Mouse (Mus musculus): ENCODE results near the gene Trim44. TPM values are rescaled to one million over a fixed set of nuclear protein-coding genes. Genes with fewer than 3 reads are reported as not detected.

Gene Trim44
- polyA plus RNA-seq, 1 experiment from 2014 or later = 23.7 TPM

DNA sequence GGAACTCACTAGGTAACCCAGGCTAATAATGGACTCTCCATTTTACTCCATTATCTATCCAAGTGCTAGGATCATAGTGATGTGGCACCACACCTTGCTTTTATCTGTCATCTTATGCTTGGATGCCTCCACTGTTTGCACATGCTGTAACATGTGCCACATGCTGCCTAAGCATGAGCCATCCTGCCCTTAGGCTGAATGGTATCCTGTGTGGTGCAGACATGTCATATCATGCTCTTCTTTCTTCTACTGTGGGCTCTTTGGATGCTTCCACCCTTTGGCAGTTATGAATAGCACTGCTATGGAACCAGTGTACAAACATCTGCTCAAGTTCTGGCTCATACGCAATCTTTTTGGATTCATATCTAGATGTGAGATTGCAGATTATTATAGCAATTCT lies 26.3 kb upstream of the Trim44 start:
- Histone ChIP-seq H3K9me3 (no peaks in the 10 kb centered on the region), H3K27ac (replicated peaks) (no peak overlapping the region), H3K36me3 (replicated peaks) (no peaks in the 10 kb centered on the region), H3K27me3 (replicated peaks; ENCODE audit: low read depth, poor library complexity, severe bottlenecking) (no peaks in the 10 kb centered on the region), H3K4me1 (peaks cover 3% of the 10 kb centered on the region; the same call in 1 of the 2 replicates), H3K4me3 (no peak overlapping the region)
- DNase-seq (ENCODE audit: low spot score) = no peak
- 89% methylated on average over 1 of the region's 1 CpGs for WGBS

DNA sequence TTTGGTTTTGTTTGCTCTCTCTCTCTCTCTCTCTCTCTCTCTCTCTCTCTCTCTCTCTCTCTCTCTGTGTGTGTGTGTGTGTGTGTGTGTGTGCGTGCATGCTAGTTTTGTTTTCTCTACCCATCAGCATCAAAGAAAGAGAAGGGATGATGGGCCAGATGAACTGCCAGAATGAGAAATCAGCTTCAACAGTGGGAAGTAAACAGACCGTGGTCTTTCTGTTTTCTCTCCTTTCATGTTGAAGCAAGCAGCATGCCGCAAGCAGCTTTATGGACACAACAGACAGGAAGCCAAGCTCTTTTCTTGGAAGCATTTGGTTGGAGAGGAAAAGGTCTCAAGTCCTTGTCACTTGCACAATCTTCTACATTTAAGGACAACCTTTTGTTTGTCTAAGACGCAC lies 23.5 kb upstream of the Trim44 start:
- 74% methylated on average over 4 of the region's 4 CpGs for WGBS

DNA sequence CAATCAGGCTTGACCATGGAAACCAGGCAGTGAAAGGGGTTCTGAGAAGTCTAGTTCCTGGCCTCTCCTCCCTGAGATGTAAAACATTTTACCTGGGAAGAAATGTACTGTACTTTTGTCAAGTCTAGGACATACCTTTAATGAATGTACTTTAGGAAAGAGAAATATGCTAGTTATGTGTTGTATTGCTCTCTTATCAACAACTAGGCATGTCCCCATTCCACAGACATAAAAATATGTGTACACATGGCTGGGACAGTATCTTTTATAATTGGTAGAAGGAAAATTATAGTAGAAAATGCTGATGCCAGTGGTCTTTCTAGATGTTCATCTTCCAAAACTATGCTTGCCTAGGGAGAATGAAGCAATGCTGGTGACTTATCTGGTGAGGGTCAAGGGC lies 20.3 kb upstream of the Trim44 start:
- no peaks in the 10 kb centered on the region for H3K27me3 ChIP-seq (replicated peaks; ENCODE audit: low read depth, poor library complexity, severe bottlenecking)

More for the DNA sequence above, 23.5 kb upstream of the Trim44 start:
- no peaks in the 10 kb centered on the region for H3K27me3 ChIP-seq (replicated peaks; ENCODE audit: low read depth, poor library complexity, severe bottlenecking)
- H3K36me3 ChIP-seq (replicated peaks) = no peaks in the 10 kb centered on the region
- no peak overlapping the region for H3K27ac ChIP-seq (replicated peaks)
- H3K9me3 ChIP-seq = no peaks in the 10 kb centered on the region
- no peak overlapping the region for H3K4me3 ChIP-seq
- no peak for DNase-seq (ENCODE audit: low spot score)
- peaks cover 9% of the 10 kb centered on the region for H3K4me1 ChIP-seq

DNA sequence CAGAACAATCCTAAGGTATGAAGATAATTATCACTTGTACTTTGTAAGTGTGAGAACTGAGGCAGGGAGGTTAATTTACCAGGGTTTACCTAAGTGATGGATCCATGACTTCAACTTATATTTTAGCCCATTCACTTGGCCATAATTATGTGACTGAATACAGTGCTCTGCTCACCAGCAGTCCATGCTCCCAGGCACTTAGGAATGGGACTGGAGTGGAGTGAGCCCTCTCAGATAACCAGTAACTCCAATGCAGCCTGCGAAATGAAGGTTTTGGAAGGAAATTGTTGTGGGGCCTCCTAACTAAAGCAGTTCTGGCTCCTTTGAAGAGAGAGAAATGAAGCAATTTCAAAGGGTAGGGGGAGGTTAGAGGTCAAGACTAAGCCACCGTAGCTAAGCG lies 18.8 kb upstream of the Trim44 start:
- no peak for DNase-seq (ENCODE audit: low spot score)
- no peak overlapping the region for H3K4me3 ChIP-seq
- no peaks in the 10 kb centered on the region for H3K27me3 ChIP-seq (replicated peaks; ENCODE audit: low read depth, poor library complexity, severe bottlenecking)
- H3K9me3 ChIP-seq = no peaks in the 10 kb centered on the region
- WGBS = 34% methylated on average over 3 of the region's 3 CpGs
- peaks cover 9% of the 10 kb centered on the region for H3K4me1 ChIP-seq
- no peaks in the 10 kb centered on the region for H3K36me3 ChIP-seq (replicated peaks)
- no peak overlapping the region for H3K27ac ChIP-seq (replicated peaks)

More for the DNA sequence above, 20.3 kb upstream of the Trim44 start:
- DNase-seq (ENCODE audit: low spot score) = no peak
- H3K4me1 ChIP-seq = peaks cover 9% of the 10 kb centered on the region
- H3K4me3 ChIP-seq = no peak overlapping the region
- no peaks in the 10 kb centered on the region for H3K36me3 ChIP-seq (replicated peaks)
- no peaks in the 10 kb centered on the region for H3K9me3 ChIP-seq
- H3K27ac ChIP-seq (replicated peaks) = no peak overlapping the region

DNA sequence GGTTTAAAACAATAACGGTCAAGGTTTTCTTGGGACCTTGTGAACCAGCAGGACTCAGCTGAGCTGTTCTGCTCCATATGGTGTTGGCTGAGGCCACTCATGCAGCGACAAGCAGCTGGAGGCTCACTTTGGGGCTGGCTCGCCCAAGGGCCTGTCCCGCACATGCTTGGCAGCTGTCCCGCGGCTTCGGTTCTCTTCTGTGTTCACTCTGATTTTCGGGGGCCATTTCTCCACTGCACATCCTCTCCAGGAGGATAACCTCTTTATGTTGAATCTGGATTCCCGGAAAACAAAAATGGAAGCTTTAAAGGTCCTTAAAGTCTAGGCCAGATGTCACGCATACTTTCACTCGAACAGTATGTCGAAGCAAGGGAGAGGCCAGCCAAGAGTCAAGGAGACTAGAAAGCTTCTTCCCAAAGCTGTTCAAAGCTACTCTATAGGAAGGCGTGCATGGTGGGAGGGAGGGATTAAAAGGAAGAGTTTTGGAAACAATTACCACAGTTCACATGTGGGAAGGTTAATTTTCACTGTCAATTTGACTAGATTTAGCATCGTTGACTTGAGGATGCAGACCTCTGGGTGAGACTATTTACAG lies 8.6 kb upstream of the Trim44 start:
- 89% methylated on average over 14 of the region's 14 CpGs for WGBS
- no peaks in the 10 kb centered on the region for H3K9me3 ChIP-seq
- no peaks in the 10 kb centered on the region for H3K4me1 ChIP-seq

DNA sequence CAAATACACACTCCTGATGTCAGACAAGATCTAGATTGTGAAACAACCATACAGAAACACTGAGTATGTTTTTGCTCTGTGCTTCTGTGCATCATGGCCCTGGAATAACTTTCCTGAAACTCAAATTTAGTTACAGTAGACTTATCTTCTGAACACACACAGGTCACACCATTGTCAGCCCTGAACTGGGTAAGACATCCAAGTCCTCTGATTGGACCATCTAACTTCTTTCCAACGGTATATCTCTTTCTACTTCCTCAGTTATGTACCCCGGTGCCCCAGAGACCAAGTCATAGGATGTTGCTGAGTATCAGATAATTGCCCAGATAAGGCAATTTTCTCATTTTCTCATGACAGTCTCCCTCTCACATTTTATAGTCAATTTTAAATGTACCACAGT lies 5.1 kb upstream of the Trim44 start:
- no peaks in the 10 kb centered on the region for H3K9me3 ChIP-seq
- no peaks in the 10 kb centered on the region for H3K27me3 ChIP-seq (replicated peaks; ENCODE audit: low read depth, poor library complexity, severe bottlenecking)
- WGBS = 86% methylated on average over 2 of the region's 2 CpGs
- H3K4me3 ChIP-seq = no peak overlapping the region
- H3K4me1 ChIP-seq = peaks cover 10% of the 10 kb centered on the region
- no peak for DNase-seq (ENCODE audit: low spot score)
- no peaks in the 10 kb centered on the region for H3K36me3 ChIP-seq (replicated peaks)
- H3K27ac ChIP-seq (replicated peaks) = no peak overlapping the region

More for the DNA sequence above, 8.6 kb upstream of the Trim44 start:
- H3K27me3 ChIP-seq (replicated peaks; ENCODE audit: low read depth, poor library complexity, severe bottlenecking) = no peaks in the 10 kb centered on the region
- no peak overlapping the region for H3K4me3 ChIP-seq
- no peaks in the 10 kb centered on the region for H3K36me3 ChIP-seq (replicated peaks)
- no peak overlapping the region for H3K27ac ChIP-seq (replicated peaks)
- DNase-seq (ENCODE audit: low spot score) = no peak

DNA sequence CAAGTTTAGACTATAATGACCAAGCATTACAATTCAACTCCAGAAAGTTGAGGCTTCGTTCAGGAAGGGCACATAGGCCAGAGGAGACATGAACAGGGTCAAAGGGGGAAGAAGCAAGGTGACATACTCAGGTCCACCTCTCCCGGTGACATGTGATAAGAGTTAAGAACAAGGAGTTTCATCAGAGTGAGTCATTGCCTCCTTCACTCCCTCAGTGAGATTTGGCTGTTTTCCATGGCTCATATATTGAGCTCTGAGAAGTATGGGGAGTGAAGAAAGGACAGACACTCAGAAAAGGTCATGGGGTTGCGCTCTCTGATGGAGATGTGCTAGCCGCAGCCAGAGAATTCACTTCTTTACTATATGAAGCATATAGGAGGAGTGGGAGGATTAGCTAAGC lies 3.0 kb upstream of the Trim44 start:
- no peak for DNase-seq (ENCODE audit: low spot score)
- H3K27ac ChIP-seq (replicated peaks) = no peak overlapping the region
- no peaks in the 10 kb centered on the region for H3K36me3 ChIP-seq (replicated peaks)
- H3K4me3 ChIP-seq = no peak overlapping the region
- H3K4me1 ChIP-seq = peaks cover 26% of the 10 kb centered on the region
- 80% methylated on average over 4 of the region's 4 CpGs for WGBS
- no peaks in the 10 kb centered on the region for H3K9me3 ChIP-seq
- H3K27me3 ChIP-seq (replicated peaks; ENCODE audit: low read depth, poor library complexity, severe bottlenecking) = no peaks in the 10 kb centered on the region

DNA sequence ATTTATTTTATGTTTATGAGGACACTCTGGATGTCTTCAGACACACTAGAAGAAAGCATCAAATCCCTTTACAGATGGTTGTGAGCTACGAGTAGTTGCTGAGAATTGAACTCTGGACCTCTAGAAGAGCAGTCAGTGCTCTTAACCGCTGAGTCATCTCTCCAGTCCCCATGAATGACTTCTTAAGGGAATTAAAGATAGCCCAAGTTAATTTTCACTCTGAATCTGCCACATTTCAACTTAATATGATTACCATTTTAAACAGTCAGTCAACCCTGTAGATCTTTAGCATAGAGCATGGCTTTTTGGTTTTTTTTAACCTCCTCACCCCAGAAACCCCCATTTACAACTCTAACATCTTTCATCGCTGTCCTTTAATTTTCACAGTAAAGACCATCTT lies 2.1 kb upstream of the Trim44 start:
- H3K36me3 ChIP-seq (replicated peaks) = no peaks in the 10 kb centered on the region
- H3K4me1 ChIP-seq = peaks cover 26% of the 10 kb centered on the region
- 91% methylated on average over 3 of the region's 3 CpGs for WGBS
- H3K4me3 ChIP-seq = no peak overlapping the region
- H3K27me3 ChIP-seq (replicated peaks; ENCODE audit: low read depth, poor library complexity, severe bottlenecking) = no peaks in the 10 kb centered on the region
- no peak for DNase-seq (ENCODE audit: low spot score)
- no peak overlapping the region for H3K27ac ChIP-seq (replicated peaks)
- H3K9me3 ChIP-seq = no peaks in the 10 kb centered on the region

DNA sequence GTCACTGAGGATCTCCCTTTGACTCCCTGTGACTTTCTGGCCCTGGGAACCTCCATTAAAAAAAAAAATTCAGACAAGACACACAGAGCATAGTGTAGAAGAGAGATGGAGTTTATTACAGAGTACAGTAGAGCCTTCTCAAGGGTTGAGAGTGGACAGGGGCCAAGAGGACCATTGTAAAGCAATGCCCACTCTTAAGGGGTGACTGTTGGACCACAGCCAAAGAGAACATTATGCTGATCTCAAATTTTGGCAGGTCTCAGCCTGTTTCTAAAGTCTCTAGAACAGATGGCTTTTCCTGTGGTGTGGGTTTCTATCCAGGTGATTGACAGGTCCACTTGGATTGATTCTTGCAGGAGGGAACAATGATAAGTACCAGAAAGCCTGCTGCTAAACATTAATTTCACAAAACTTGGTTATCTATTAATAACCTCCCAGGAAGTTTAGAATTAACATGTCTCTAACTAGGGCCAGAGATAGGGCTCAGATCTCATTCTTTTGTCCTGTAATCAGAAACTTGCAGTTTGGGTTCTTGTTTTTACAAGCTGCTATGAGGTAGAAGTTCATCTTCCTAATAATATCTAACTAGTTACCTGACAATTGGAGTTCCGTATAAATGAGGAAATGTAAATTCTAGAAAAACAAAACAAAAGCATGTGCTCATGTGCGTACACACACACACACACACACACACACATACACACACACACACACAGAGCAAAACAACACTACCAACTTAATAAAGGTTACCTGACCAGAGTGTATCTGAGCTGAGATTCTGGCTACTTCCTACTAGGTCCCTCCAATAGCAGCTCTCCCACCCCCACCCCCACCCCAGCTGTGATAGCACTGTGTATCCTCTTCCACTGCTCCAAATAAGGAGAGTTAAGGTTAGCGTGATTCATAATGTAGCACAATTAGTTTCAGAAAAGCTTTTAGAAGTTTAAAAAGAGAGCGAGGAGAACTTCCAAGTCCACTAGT lies 1.0 kb downstream of the Trim44 start:
- Histone ChIP-seq H3K27me3 (replicated peaks; ENCODE audit: low read depth, poor library complexity, severe bottlenecking) (no peaks in the 10 kb centered on the region), H3K4me3 (no peak overlapping the region), H3K36me3 (replicated peaks) (no peaks in the 10 kb centered on the region), H3K27ac (replicated peaks) (no peak overlapping the region), H3K9me3 (no peaks in the 10 kb centered on the region), H3K4me1 (peaks cover 26% of the 10 kb centered on the region)
- no peak for DNase-seq (ENCODE audit: low spot score)
- 74% methylated on average over 4 of the region's 4 CpGs for WGBS

DNA sequence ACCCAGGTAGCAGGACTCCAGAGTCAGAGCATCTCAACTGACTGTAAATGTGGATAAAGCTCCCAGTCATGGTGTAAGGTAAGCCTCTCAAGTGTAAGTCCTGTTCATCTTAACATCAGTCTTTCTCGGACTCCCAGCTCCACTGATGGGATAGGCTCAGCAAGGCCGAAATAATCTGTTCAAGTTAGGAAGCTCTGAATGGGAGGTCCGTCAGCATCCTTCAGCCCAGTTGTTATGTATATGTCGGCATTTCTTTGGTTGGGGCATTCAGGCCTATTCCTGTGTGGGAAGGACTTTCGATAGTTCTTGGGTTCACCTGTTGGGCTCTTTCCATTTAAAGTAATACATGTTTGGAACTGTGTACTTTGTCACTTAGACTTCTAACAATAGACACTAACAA lies 3.6 kb downstream of the Trim44 start:
- H3K9me3 ChIP-seq = no peaks in the 10 kb centered on the region
- no peak overlapping the region for H3K27ac ChIP-seq (replicated peaks)
- DNase-seq (ENCODE audit: low spot score) = no peak
- WGBS = 81% methylated on average over 5 of the region's 5 CpGs
- H3K4me1 ChIP-seq = peaks cover 50% of the 10 kb centered on the region
- no peaks in the 10 kb centered on the region for H3K27me3 ChIP-seq (replicated peaks; ENCODE audit: low read depth, poor library complexity, severe bottlenecking)
- no peak overlapping the region for H3K4me3 ChIP-seq
- H3K36me3 ChIP-seq (replicated peaks) = peaks cover 5% of the 10 kb centered on the region; the same call in 1 of the 2 replicates

DNA sequence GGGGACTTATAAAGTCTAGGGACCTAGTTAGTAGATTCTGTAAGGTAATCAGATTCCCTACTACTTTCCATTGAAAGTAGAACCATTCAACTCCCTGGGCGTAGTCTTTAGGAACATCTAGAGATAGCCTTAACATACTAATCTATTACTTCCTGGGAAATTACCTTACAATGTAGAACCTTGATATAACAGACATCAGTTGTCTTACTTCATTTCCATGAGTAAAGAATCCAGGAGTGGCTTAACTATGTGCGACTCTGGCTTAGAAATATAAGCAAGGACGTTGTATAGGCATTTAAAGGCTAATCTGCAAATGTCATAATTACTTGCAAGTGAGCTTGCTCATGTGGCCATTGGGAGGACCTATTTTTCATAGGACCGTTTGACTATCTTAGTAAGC lies 4.3 kb downstream of the Trim44 start:
- peaks cover 46% of the 10 kb centered on the region for H3K4me1 ChIP-seq
- no peak overlapping the region for H3K27ac ChIP-seq (replicated peaks)
- 87% methylated on average over 4 of the region's 4 CpGs for WGBS
- H3K36me3 ChIP-seq (replicated peaks) = peaks cover 5% of the 10 kb centered on the region; the same call in 1 of the 2 replicates
- H3K9me3 ChIP-seq = no peaks in the 10 kb centered on the region
- no peak for DNase-seq (ENCODE audit: low spot score)
- H3K4me3 ChIP-seq = no peak overlapping the region
- no peaks in the 10 kb centered on the region for H3K27me3 ChIP-seq (replicated peaks; ENCODE audit: low read depth, poor library complexity, severe bottlenecking)

DNA sequence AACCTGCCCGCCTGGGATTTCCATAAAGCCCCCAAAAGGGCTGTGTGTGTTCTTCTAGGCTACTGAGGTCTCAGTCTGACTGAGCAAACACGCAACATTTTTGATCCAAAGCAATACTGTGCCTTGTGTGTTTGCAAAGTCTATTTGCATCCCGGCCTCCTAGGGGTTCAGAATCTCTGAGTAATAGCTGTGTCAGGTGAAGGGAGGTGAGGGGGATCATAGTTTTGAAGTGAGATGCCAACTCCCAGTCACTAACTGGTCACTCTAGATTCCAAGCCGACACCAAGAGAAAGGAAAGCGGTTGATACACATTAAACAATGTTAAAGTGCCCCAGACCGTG lies 6.3 kb downstream of the Trim44 start:
- peaks cover 5% of the 10 kb centered on the region; the same call in 1 of the 2 replicates for H3K36me3 ChIP-seq (replicated peaks)
- no peak for DNase-seq (ENCODE audit: low spot score)
- no peaks in the 10 kb centered on the region for H3K27me3 ChIP-seq (replicated peaks; ENCODE audit: low read depth, poor library complexity, severe bottlenecking)
- H3K27ac ChIP-seq (replicated peaks) = peak overlapping the region; percentile 97
- no peaks in the 10 kb centered on the region for H3K9me3 ChIP-seq
- peak overlapping the region; percentile 75 for H3K4me3 ChIP-seq
- H3K4me1 ChIP-seq = peaks cover 26% of the 10 kb centered on the region
- WGBS = 32% methylated on average over 6 of the region's 6 CpGs
